Mouse (Mus musculus) frontal cortex, postnatal 25 days (tissue): Measurements from ENCODE around the gene Efcc1.

Experiments used
- DNase-seq, 2 experiments: peaks; one replicate each; pipeline ENCODE4 v3.0.0; 2022; ENCODE audit warnings: low spot score in 2 of 2

Efcc1 gene

DNA sequence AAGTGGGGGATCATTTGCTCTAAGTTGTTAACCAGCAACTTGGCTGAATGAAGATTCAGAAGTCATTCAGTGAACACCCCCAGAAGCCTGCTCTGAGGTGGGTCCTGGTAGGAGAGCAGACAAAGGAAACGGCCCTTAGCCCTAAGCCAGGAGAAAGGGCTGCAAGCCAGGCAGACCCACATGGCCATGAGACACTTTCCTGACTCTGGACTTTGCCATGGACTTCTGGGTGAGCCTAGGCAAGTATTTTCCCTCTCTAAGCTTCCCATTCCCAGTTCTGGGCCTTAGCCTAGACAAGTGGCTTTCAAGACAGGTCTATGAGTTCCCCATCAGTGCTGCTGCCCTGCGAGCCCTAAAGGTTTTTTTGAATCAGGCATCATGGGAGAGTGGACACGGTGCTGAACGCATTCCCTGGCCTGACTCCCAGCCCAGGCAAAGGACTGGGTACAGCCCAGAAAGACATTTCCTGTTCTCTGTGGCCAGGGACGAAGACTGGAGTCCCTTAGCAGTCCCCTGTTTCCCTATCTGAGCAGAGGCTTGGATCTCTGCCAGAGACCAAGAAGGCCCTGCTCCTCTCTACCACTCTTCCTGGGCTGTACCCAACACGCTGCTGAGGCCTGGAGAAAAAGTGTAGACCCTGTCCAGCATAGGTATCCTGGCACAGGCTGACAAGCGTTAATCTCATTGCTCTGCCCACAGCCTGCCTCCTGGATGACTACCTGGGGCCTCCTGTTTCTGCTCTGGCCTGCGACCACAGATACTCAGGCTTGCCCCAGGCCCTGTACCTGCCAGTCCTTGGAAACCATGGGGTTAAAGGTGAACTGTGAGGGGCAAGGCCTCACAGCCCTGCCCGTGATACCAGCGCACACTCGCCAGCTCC, 47.9 kb downstream of the Efcc1 start:
- DNase-seq = no peak

DNA sequence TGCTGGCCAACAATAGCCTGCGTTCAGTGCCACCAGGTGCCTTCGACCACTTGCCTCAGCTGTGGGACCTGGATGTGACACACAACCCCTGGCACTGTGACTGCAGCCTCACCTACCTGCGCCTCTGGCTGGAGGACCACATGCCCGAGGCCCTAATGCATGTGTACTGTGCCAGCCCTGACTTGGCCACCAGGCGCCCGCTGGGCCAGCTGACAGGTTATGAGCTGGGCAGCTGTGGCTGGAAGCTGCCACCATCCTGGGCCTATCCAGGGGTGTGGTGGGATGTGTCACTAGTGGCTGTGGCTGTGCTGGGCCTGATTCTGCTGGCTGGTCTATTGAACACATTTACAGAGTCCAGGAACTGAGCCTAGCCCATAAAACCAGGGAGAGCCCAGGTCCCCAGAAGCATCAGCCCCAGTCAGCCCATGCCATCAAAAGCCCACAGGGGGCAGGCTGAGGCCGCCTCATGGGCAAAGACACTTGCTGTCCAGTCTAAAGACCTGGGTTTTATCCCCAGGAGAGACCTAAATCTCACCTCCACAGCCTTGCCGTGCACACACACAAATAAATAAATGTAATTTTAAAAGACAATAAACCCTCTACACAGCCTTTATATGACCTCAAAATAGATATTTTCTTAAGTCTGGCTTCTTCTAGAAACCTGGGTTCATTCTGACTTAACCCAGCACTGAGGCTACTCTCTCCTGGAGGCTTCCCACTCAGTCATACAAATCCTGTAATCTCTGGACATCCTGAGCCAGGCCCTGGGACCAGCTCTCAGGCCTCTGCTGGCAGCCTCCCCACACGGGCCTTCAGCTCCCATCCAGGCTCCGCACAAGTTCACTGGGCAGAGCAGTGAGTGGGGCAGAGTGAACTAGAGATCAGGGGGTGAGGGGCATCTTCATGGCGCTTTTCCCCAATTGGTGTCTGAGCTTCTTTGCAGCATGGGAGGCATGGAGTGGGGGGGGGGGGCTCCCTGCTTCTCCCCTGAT, 48.8 kb downstream of the Efcc1 start:
- DNase-seq = no peak

DNA sequence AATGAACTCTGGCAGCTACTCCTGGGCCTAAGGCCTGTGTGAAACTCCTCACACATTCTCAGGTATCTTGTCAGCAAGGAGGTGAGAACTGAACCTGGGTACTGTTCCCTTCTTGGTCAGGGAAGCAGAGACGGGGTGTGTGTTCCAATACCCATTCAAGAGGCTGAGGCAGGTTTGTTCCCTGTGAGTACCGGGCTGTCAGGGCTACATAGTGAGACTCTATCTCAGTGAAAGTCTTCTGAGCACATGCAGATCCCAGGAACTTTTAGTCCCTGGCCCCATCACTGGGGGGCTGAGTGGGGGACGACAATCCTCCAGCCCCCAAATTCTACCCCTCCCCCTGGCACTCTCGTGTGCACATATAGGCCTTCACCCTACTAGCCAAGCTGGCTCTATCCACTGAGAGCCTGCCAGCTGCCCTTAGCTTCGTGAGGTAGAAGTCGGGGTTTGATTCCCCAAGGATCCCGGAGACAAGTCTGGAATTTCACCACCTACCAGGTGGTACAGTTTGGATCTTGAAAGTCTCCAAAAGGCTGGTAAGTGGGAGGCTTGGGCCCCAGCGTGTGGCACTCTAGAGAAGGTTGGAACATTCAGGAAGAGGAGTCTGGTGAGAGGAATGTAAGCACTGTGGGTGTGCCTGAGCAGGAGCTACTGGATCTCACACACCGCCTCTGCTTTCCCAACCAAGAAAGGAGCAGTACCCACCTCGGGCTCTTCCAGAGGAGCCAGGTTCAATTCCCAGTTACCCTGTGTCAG, 50.1 kb downstream of the Efcc1 start:
- no peak for DNase-seq

DNA sequence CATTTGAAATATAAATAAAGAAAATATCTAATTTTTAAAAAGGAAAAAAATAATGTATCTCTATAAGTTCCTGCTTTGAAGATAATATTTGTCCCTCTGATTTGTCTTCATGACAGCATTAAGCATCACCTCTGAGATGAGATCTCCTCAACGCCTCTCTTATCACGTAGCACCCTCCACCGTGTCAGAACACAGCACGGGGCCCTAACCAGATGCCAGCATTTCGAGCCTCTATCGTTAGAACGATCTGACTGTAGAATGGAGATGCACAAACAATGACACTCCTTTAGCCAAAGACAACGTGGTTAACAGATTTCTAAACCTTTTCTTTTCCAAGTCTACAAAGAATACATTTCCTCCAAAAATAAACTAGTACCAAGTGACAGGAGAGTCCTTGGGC, 53.4 kb downstream of the Efcc1 start:
- no peak for DNase-seq

DNA sequence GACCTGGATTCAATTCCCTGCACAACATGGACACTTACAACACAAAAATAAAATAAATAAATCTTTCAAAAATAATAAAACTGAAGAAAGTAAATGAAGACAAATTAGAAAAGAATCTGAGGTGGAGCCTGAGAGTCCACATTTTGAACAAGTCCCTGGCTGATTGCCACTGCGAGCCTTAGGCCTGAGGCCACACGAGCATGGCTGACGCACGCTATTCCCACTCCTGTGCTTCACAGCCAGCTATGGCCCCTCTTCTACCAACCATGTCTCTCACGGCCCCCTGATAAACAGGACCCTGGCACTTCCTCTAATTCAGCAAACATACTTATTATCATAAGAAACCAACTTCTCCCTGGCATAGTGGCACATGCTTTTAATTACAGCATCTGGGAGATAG, 56.0 kb downstream of the Efcc1 start:
- no peak for DNase-seq

DNA sequence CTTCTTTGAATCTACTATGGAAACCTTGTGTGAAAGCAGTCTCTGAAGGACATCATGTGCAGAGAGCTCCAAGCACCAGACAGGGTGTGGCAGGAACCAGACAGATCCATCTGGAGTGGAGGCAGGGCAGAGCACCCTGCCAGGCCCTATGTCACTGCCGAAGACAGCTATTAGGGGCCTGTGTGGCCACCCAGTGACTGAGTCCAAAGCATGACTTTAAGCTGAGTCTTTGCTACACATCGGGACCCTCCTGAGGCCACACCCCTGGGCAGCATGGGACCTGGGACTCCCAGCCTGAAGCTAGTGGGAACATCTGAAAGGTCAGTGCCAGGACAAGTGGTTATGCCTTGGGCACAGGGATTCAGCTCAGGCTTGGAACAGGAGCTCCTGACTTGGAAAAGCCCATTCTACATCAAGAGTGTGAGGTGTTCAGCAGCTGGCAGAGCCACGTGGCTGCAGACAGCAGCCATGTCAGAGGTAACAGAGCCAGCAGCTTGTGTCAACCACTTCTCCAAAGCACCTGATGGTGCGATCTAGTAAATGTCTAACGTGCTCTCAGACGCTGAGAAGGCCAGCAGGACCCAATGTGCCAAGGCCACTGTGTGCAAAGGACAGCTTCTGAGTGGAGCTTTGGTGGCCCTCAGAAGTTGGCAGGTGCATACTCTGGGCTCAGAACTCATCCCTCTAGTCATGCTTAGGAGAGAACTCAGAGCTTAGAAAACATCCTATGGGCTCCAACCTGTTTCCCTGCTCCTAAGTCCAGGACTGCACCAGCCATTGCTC, 56.6 kb downstream of the Efcc1 start:
- no peak for DNase-seq

DNA sequence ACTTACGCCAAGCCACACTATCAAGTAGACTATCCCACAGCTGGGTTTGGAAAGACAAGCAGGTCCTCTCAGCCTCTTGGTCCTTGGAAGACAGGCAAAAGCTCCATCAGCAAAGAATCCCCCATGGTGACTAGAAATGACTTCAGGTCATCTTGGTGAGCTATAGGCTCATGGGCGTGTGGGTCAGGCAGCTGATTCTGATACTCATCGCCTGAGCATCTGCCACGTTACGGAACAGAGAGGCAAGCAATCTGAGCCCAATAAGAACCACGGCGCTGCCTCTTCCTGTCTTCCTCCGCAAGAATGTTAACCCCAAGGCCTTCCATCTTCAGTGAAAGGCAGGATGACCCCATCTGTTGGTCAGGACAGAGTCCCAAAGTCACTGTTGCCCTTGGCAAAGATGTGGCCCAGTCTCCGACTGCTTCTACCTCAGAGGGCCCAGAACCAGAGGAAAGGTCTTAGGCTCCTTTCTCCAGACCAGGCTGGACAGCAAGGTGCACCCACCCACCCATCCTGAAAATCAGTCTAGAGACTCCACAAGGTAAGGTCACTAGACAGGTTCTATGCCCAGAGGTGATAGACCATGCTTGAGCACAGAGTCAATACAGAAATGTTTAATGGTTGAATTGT, 57.7 kb downstream of the Efcc1 start:
- no peak for DNase-seq

DNA sequence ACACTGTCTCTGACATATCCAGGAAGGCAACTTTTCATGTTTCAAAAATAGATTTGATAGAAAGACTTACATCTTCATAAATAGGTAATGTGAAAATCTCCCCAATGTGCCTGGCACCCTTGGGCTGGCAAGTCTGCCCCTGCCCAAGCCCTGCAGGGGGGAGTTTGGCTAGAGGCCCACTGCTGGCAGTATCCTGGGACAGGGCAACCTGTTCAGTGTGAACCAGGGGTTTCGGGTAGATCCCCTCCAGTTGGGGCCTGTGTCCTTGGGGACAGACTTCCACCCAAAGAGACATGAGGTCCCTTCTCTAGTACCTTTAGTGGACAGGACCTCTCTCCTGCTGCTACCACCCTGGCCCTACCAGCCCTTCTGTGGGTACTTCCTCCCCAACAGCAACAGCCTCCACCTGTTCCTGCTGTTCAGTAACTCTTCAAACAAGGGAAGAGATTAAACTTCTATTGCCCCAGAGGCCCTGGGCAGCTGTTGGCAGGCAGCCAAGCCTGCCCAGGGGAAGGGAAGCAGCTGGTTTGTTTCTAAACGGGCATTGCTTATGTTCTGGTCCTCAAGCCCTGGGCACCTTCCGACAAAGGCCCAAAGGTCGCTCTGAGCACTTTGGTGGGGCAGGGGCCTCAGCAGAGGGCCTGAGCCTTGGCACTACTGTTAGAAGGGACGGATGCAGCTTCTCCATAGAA, 58.4 kb downstream of the Efcc1 start:
- no peak for DNase-seq

DNA sequence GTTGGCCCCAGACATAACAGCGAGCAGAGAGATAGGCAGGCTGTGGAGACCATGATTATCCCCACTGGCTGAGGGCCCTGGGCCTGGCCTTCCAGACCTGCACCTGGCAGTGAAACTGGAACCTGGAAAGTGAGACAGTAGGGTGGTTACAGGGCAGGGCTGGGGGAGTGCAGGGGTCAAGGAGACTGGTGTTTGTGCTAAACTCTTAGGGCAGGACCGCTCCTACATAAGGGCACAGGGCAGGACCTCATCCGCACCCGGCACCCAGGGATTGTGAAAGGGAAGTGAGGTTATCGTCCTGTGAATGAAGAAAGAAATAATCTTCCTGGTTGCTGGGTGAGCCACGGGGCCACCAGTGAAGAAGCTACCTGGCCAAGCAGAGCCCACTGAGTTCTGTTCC, 59.1 kb downstream of the Efcc1 start:
- no peak for DNase-seq

DNA sequence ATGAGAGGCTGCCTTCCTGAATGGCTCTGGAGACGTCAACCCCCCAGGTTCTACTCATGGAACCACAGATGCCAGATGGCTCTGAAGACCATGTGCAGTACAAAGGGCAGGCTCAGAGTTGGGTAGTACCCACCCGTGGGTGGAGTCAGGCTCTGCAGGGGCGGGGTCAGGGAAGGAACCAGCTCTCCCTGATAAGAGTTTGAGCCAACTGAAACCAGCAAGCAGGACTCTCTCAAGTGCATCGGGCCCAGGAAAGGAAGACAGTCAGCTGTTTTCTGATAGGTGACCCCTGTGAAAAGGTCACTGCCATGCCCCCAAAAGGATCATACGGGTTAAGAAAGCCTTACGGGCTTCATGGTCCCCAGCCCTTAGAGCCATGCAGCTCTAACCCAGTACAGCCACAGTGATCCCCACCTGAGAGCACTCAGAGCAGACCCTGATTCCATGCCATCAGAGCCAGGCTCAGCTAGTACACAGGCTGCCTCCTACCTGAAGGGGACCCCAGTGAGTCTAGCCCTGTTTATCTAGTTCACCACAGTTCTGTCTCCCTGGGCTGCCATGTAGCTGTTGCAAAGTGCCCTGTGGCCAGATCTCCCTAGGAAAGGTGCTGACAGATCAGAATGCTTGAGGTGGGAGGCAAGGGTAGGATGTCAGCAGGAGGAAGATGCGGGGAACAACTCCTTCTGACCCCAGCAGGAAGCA, 60.3 kb downstream of the Efcc1 start:
- no peak for DNase-seq

DNA sequence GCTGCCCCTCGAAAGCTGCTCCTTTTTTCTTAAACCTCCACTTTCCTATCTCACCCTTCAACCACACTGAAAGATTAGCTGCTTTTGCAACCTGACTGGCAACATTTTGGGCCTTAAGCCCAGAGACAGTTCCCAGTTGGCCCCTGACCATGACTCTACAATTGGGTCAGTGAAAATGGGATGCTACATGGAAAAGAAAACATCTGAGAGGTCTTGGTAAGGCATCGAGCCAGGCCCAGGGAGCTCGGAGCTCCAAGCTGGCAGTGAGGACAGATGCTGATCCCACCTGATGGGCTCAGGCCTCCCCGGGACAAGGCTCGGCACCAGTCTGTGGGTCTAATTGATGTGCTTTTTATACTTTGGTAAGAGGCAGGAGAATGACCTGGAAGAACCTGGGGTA, 61.2 kb downstream of the Efcc1 start:
- no peak for DNase-seq

DNA sequence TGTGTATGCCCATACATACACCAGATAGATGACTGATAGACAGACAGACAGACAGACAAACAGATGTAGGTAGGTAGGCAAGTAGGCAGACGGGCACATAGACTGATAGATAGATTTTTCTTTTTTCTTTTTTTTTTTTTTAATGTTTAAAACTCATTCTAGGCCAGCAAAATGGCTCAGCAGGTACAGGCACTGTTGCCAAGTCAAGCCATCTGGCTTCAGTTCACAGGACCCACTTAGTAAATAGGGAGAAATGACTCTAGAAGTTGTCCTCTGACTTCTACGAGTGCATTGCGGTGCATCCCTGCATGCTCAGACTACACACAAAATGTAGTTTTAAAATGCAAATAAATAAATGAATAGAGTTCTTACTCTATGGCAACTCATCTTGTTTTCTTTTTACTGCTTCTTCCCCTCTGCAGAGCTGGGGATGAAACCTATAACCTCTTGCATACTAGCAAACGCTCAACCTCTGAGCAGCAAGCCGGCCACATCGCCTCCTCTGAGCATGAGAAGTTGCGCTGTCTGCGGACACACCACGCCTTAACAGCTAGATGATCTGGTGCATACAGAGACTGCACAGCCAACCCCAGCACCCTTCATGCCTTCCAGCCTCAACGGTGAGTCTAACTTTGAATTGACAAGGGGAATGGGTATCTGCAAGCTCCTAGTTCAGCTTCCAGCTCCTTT, 63.3 kb downstream of the Efcc1 start:
- no peak for DNase-seq

DNA sequence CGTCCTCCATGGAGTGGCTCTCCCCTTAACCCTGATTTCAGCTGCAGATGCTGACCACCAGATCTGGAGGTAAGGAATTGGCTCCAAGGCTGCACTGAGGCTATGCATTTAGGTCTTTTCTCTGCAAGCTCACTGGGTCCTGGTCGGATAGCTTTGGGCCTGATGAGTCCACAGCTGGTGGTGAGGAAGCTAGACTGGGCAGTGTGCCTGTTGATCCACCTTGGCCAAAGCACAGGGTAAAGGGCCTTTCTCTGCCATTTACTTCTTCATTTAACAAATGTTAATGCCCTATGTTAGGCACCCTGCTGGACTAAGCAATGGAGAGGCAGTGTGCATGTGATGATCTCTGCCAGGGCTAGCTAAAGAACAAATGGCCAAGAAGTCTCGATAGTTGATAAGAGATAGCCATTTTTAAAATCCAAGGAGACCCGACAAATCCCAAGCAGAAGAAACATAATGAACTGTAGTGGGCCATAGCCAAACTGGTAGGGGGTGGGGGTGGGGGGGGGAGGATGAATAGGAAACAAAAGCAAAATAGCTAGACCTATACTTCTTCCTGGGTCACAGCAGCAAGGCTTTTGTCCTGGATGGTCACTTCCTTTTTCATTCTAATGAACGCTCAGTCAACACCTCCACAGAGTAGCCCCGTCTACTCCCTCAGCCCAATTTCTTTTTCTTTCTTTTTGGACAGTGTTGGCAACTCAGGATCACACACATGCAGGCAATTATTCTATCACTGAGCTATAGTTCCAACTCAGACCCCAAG, 64.9 kb downstream of the Efcc1 start:
- DNase-seq = no peak

DNA sequence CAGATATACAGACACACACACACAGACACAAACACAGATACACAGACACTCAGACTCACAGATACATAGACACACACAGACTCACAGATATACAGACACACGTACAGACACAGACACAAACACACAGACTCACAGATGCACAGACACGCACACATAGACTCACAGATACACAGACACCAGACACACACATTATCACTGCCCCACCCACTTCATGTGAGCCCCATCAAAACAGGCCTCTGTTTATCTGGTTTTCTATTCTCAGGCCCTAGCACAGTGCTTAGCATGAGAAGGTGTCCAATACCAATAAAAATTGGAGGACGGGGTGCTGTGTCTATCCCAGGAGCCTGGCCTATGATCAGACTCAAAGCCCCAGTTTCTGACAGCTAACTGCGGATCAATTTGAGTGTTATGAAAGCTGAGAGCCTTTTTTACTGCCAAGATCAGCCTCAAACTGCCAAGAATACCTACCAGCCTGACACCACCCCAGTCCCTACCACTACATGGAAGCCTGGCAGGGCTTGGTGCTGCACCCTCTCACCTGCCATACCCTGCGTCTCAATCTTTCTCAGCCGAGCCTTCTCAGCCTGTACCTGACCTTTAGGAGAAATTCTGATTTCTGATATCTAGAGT, 65.7 kb downstream of the Efcc1 start:
- no peak for DNase-seq

DNA sequence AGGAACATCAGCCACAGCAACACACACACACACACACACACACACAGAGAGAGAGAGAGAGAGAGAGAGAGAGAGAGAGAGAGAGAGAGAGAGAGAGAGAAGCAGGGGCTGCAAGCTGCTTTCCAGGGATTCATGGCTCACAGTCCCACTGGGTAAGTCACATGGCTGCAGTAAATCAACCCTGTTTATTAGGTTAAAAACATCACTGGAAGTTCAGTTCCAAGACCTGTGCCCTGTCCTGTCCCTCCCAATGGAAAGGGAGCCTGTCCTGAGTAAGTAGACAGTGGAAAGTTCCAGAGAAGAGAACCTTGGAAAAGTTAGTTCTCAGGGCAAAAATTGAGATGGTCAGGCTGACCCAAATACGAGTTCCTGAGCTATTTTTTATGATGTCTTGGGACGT, 66.7 kb downstream of the Efcc1 start:
- DNase-seq = no peak

DNA sequence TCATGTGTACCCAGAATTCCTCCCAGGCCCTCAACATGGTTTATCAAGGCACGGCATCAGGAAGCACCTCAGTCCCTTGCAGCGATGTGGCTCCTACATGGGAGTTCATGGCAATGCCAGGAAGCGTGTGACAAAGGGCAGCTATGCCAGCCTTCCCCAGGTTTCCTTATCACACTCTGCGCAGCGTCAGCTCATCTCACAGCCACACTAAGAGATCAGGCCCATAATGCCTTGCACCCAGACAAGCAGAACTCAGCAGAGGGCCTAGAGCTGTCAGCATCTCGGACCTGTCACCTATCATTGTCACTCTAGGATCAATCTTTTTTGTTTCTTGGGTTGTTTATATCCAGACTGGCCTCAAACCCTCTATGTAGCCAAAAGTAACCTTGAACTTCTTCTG, 68.9 kb downstream of the Efcc1 start:
- no peak for DNase-seq

DNA sequence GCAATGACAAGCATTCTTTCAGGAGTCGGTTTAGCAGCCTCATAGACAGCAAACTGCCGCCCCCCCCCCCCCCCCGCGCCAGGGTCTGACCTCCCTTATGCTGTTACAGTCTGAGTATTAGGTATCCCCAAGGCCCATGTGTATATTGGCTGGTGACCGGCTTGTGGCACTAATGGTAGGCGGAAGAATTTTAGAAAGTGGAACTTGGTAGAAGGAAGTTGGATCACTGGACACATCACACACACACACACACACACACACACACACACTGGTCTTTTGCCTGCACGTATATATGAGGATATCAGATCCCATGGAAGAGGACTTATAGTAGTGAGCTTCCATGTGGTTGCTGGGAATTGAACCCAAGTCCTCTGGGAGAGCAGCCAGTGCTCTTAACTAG, 71.8 kb downstream of the Efcc1 start:
- no peak for DNase-seq

DNA sequence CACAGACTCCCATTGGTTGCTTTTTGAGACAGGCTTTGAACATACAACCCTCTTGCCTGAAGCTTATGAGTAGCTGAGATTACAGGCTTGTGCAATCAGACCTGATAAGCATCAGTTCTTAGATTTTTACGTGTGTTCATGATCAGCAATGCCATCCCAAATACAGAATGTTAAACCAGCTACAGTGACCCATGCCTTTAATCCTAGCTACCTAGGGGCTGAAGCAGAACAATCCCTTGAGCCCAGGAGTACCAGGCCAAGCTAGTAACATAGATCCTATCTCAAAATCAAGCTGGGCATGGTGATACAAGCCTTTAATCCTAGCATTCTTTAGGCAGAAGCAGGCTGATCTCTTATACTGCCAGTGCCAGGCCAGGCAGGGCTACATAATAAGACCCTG, 73.4 kb downstream of the Efcc1 start:
- no peak for DNase-seq
